Mouse (Mus musculus) hindbrain, embryonic 15.5 days (tissue): ENCODE measurements around the gene Nxpe4. TPM values are rescaled to one million over a fixed set of nuclear protein-coding genes. Genes with fewer than 3 reads are reported as not detected.

Experiments
- ATAC-seq: fragments of 200-750 bp; cut with Nextera tagmentation; 2 replicates; pipeline ENCODE4 v1.8.0; 2017; ENCODE audit warnings: low read depth, moderate number of reproducible peaks, moderate TSS enrichment; ENCODE audit not compliant: low FRiP score
- H3K27ac ChIP-seq: fragments of 300-500 bp; sonication (generic); replicated peaks from 2 replicates; pipeline ENCODE4 v1.5.1; 2015; ENCODE audit warnings: mild to moderate bottlenecking, inconsistent platforms
- H3K27me3 ChIP-seq: fragments of 300-500 bp; sonication (generic); 2 replicates; pipeline ENCODE4 v1.6.1; 2015; ENCODE audit warnings: control low read depth, inconsistent platforms
- H3K36me3 ChIP-seq: fragments of 300-500 bp; sonication (generic); 2 replicates; pipeline ENCODE4 v1.6.1; 2015; ENCODE audit warnings: control low read depth, inconsistent platforms
- H3K4me1 ChIP-seq: fragments of 300-500 bp; sonication (generic); replicated peaks from 2 replicates; pipeline ENCODE4 v1.6.1; 2015; ENCODE audit warnings: control low read depth, inconsistent platforms
- H3K4me2 ChIP-seq: fragments of 300-500 bp; sonication (generic); 2 replicates; pipeline ENCODE4 v1.6.1; 2015; ENCODE audit warnings: moderate library complexity, mild to moderate bottlenecking, inconsistent platforms
- H3K4me3 ChIP-seq: fragments of 300-500 bp; sonication (generic); 2 replicates; pipeline ENCODE4 v1.5.1; 2015; ENCODE audit warnings: mild to moderate bottlenecking, inconsistent platforms
- H3K9ac ChIP-seq: fragments of 300-500 bp; sonication (generic); 2 replicates; pipeline ENCODE4 v1.6.1; 2015; ENCODE audit warnings: inconsistent platforms
- H3K9me3 ChIP-seq: fragments of 300-500 bp; sonication (generic); 2 replicates; pipeline ENCODE4 v1.6.1; 2016; ENCODE audit warnings: control low read depth, inconsistent platforms
- WGBS: fragments of 180-500 bp; shearing (Covaris S2); methylation state at CpG from one replicate; pipeline ENCODE4 v1.1.7; 2015; 5-methylcytosine and 5-hydroxymethylcytosine counted together
- polyA plus RNA-seq: library from polyadenylated mRNA; unstranded; fragments of >200 nt; fragmentation: Nextera tagmentation; extraction: Ambion mirVana; gene quantifications from 2 replicates; pipeline ENCODE4 v1.2.1, GENCODE M21; 2015

Nxpe4 gene
- polyA plus RNA-seq, 1 experiment from 2014 or later = 8.7 TPM

DNA sequence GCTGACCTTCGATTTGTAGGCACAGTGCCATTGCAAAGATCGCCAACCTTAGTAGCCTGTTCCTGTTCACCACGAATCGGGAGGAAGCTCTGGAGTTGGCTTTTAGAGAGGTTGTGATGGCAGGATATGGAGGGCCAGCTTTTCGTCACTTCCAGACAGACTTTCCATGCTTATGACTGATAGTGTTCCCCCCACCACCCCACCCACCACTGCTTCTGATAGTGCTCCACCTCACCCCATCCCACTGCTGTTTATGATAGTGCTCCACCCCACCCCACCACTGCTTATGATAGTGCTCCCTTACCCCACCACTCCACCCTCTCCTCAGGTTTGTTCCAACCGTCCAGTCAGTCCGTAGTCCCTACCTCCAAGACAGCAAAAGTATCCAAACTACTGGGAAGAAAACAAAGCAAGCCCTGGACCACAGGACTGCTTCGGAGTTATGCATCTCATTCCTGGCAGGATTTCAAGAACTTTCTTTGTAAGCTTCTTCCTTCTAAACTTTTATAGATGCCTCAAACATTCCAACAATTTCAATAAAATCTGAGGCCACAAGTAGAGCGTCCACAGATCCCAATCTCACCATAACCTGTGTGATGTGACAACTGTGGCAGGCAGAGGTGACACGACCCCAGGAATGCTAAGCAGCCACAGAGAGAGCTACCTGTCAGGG is 179.0 kb downstream of the Nxpe4 start:
- H3K4me2 ChIP-seq = no peak overlapping the region
- H3K9me3 ChIP-seq = no peaks in the 10 kb centered on the region
- H3K27me3 ChIP-seq = no peaks in the 10 kb centered on the region
- H3K4me3 ChIP-seq = no peak overlapping the region
- no peak for ATAC-seq
- H3K4me1 ChIP-seq = no peaks in the 10 kb centered on the region
- no peaks in the 10 kb centered on the region for H3K36me3 ChIP-seq
- H3K9ac ChIP-seq = no peak overlapping the region
- H3K27ac ChIP-seq = no peak overlapping the region
- 88% methylated on average over 10 of the region's 10 CpGs for WGBS

DNA sequence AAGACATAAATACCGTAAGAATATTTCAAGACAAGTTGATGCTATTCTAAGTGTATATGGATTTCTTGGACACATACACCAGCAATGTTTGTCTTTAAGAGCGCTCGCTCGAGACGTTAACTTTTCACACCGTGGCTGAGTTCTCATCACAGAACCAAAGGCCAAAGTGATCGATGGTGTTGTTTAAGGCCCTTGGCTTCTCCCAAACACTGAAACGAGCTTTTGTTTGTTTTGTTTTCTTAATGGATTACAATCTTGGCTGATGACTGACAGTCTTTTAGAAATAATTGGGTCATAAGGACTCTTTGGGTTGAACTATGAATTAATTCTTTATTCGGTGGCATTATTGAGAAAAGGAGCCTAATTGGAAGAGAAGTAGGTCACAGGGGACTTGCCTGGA is 183.6 kb downstream of the Nxpe4 start:
- no peak overlapping the region for H3K4me3 ChIP-seq
- no peak overlapping the region for H3K9ac ChIP-seq
- H3K4me2 ChIP-seq = no peak overlapping the region
- H3K9me3 ChIP-seq = no peaks in the 10 kb centered on the region
- ATAC-seq = no peak
- H3K36me3 ChIP-seq = no peaks in the 10 kb centered on the region
- H3K27ac ChIP-seq = no peak overlapping the region
- no peaks in the 10 kb centered on the region for H3K27me3 ChIP-seq
- no peaks in the 10 kb centered on the region for H3K4me1 ChIP-seq
- WGBS = 85% methylated on average over 9 of the region's 9 CpGs

DNA sequence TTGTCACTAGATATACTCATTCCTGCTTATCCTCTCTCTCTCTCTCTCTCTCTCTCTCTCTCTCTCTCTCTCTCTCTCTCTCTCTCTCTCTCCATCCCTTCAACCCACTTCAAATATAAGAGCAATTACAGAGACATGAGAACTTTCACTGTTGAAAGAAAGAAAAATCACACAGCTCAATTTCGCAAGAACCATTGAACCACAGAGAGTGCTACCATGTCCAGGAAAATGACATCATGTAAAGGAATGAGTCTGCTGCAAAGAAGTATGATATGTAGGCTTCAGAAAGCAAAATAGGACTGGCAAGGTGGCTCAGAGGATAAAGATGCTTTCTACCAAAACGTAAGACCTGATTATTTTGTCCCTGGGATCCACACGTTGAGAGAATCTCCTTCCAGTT is 184.0 kb downstream of the Nxpe4 start:
- Histone ChIP-seq H3K4me3 (no peak overlapping the region), H3K27ac (no peak overlapping the region), H3K9ac (no peak overlapping the region), H3K27me3 (no peaks in the 10 kb centered on the region), H3K36me3 (no peaks in the 10 kb centered on the region), H3K4me2 (no peak overlapping the region), H3K4me1 (no peaks in the 10 kb centered on the region), H3K9me3 (no peaks in the 10 kb centered on the region)
- WGBS = 93% methylated on average over 3 of the region's 3 CpGs
- ATAC-seq = no peak

DNA sequence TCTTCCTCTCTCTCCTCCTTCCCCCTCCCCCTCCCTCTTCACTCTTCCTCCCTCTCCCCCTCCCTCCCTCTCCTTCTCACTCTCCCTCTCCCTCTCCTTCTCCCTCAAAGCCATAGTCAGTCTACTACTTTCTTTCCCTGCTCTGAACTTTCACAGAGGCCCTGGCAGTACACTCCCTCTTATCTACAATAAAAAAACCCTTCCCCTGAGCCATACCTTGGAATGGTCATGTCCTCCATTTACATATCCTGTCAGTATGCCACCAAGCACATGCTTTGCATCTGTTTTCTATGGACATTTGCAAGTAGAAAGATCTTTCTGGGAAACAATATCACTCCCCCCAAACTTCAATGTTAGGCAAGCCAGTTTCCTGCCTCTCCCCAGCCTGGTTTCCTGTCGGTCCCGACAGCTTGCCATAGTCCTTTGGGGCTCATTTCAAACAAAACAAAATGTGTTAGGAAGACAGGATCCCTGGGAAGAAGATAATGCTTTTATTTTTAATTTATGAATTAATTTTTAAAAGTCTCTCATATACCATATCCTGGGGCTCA is 191.4 kb downstream of the Nxpe4 start, which contains the start of gene Nxpe2:
Gene Nxpe2 (minus strand): TSS at position 307 of the 551 bp plus-strand sequence.
- Histone ChIP-seq H3K4me3 (no peak within 1 kb of the TSS), H3K4me2 (no peak within 1 kb of the TSS), H3K36me3 (no peaks in the 10 kb centered on the region), H3K27me3 (no peaks in the 10 kb centered on the region), H3K4me1 (no peaks in the 10 kb centered on the region), H3K9ac (no peak within 1 kb of the TSS), H3K9me3 (no peaks in the 10 kb centered on the region), H3K27ac (0 out of 2 replicates have a peak within 1 kb of the TSS, but pooled peaks have one; percentile 30)
- ATAC-seq = no peak
- WGBS = 38% methylated on average over 2 of the region's 2 CpGs

DNA sequence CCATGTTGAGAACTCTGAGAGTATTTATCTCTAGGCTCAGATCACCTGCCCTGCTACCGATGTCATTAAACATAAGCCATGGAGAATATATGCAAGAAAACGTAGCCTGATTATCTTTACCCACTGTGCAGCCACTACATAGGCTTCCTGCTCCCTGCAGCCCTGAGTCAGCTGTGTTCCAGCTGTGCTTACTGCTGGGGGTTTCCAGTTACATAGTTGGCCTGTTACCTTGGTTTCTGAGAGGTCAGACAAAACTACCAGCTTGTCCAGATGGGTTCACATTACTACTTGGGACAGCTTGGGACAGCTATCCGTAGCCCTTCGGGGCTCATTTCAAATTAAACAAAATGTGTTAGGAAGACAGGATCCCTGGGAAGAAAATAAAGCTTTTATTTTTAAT is 192.3 kb downstream of the Nxpe4 start:
- ATAC-seq = no peak
- Histone ChIP-seq H3K4me2 (no peak overlapping the region), H3K27ac (0 out of 2 replicates have a peak overlapping the region, but pooled peaks have one; percentile 25), H3K36me3 (no peaks in the 10 kb centered on the region), H3K27me3 (no peaks in the 10 kb centered on the region), H3K4me3 (no peak overlapping the region), H3K9ac (no peak overlapping the region), H3K9me3 (no peaks in the 10 kb centered on the region), H3K4me1 (no peaks in the 10 kb centered on the region)
- 72% methylated on average over 4 of the region's 4 CpGs for WGBS

DNA sequence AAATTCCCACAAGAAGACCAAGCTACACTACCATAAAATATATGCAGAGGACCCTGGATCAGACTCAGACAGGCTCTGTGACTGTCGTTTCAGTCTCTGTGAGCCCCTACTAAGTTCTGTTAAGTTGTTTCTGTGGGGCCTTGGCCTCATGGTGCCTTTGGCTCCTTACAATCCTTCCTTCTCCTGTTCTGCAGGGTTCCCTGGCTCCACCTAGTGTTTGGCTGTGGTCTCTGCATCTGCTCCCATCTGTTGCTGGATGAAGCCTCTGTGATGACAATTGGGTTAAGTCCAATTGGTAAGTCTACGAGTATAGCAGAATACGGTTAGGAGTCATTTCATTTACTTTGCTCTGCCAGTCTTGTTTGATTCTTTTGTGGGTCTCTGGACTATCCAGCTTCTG is 193.0 kb downstream of the Nxpe4 start:
- Histone ChIP-seq H3K27ac (no peak overlapping the region), H3K9ac (no peak overlapping the region), H3K4me3 (no peak overlapping the region), H3K9me3 (no peaks in the 10 kb centered on the region), H3K27me3 (no peaks in the 10 kb centered on the region), H3K4me1 (no peaks in the 10 kb centered on the region), H3K36me3 (no peaks in the 10 kb centered on the region), H3K4me2 (no peak overlapping the region)
- 61% methylated on average over 3 of the region's 3 CpGs for WGBS
- no peak for ATAC-seq

DNA sequence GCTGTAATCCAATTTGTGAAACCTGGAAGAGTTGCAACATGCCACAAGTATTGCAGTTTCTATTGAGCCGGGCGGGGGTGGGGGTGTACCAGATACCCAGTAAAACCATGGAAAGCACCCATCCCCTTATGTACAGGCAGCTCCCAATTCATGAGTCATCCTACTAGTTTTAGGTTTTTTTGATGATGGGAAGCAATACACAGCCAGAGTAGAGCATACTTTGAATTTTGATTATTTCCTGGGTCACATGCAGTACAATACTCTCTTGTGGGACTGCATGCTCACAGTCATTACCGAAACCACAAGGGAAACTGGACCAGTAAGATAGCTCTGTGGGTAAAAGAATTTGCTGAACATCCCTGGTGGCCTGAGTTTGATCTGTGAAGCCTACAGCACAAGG is 195.3 kb downstream of the Nxpe4 start:
- no peaks in the 10 kb centered on the region for H3K9me3 ChIP-seq
- no peaks in the 10 kb centered on the region for H3K27me3 ChIP-seq
- H3K4me3 ChIP-seq = no peak overlapping the region
- no peak overlapping the region for H3K4me2 ChIP-seq
- no peak overlapping the region for H3K9ac ChIP-seq
- no peak for ATAC-seq
- H3K36me3 ChIP-seq = no peaks in the 10 kb centered on the region
- no peak overlapping the region for H3K27ac ChIP-seq
- 95% methylated on average over 3 of the region's 3 CpGs for WGBS
- H3K4me1 ChIP-seq = no peaks in the 10 kb centered on the region

DNA sequence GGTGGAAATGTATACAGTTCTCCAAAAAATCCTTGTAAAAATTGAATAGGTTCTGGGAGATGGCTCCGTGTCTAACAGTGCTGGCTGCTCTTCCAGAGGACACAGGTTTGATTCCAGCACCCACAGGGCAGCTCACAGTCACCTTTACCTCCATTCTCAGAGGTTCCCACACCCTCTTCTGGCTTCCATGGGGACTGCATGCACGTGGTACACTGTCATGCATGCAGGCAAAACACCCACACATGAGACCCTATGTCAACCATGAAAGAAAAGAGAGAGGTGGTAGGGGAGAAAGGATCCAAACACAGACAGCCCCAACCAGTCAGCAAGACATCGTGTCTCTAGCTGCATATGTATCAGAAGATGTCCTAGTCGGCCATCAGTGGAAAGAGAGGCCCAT is 199.0 kb downstream of the Nxpe4 start:
- no peak for ATAC-seq
- Histone ChIP-seq H3K27me3 (no peaks in the 10 kb centered on the region), H3K4me1 (no peaks in the 10 kb centered on the region), H3K4me3 (no peak overlapping the region), H3K9me3 (no peaks in the 10 kb centered on the region), H3K36me3 (no peaks in the 10 kb centered on the region), H3K27ac (no peak overlapping the region), H3K4me2 (no peak overlapping the region), H3K9ac (no peak overlapping the region)
- WGBS = 81% methylated on average over 4 of the region's 4 CpGs

DNA sequence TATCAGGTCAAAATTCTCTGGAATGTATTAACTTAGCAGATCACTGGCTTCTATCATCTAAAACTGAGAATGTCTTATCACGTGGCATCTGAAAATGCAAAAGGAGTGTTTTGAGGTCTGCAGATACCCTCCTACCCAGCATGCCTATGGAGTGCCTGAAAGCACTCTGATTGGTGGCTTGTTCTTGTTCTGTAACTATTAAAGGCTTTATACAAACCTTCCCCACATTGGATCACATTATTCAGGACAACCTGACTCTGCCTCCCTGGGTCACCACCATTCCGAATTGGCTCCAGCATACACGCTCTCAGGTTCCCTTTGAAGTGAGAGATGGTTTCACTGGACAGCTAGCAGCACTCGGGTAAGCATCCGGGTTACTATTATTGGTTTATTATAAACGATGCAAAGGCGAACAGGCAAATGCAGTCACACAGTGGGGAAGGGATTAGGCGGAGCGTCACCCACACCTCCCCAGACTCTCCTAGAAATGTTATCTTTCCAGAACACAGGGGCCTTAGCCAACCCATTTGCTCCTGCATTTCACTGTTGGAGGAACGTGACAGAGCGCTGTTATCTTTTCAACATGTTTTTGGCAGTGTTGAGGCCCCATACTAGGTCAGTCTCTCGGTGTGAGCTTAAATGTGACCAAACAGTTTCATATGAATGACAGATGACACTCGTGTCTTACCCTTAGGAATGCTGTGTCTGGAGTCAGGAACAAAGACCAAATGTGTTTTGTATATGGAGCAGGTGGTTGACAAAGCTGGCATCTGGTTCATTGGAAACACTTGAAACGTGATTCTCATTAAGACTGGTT is 200.2 kb downstream of the Nxpe4 start:
- no peak overlapping the region for H3K27ac ChIP-seq
- no peak for ATAC-seq
- H3K4me3 ChIP-seq = no peak overlapping the region
- no peaks in the 10 kb centered on the region for H3K4me1 ChIP-seq
- 71% methylated on average over 14 of the region's 14 CpGs for WGBS
- no peak overlapping the region for H3K4me2 ChIP-seq
- H3K36me3 ChIP-seq = no peaks in the 10 kb centered on the region
- no peaks in the 10 kb centered on the region for H3K9me3 ChIP-seq
- no peaks in the 10 kb centered on the region for H3K27me3 ChIP-seq
- no peak overlapping the region for H3K9ac ChIP-seq

DNA sequence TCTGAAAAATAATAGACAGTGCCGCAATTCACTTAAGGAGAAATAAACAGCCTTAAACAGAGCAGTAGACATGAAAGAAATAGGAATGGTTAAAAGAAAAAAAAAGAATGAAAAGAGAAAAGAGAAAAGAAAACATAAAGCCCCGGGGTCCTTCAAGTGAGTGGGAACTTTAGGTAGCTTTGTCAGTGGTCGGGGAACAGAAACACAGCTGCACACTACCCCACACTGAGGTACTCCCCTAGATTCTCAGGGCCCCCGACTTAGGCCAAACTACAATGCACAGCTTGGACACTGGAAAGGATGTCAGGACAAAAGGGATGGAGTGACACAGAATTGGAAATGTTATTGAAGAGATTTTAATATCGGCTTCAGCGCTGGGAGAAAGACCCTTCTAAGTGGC is 200.9 kb downstream of the Nxpe4 start:
- H3K4me1 ChIP-seq = no peaks in the 10 kb centered on the region
- H3K4me3 ChIP-seq = no peak overlapping the region
- H3K36me3 ChIP-seq = no peaks in the 10 kb centered on the region
- no peak overlapping the region for H3K4me2 ChIP-seq
- no peaks in the 10 kb centered on the region for H3K9me3 ChIP-seq
- H3K27ac ChIP-seq = no peak overlapping the region
- no peak overlapping the region for H3K9ac ChIP-seq
- H3K27me3 ChIP-seq = no peaks in the 10 kb centered on the region
- ATAC-seq = no peak
- WGBS = 86% methylated on average over 6 of the region's 6 CpGs

DNA sequence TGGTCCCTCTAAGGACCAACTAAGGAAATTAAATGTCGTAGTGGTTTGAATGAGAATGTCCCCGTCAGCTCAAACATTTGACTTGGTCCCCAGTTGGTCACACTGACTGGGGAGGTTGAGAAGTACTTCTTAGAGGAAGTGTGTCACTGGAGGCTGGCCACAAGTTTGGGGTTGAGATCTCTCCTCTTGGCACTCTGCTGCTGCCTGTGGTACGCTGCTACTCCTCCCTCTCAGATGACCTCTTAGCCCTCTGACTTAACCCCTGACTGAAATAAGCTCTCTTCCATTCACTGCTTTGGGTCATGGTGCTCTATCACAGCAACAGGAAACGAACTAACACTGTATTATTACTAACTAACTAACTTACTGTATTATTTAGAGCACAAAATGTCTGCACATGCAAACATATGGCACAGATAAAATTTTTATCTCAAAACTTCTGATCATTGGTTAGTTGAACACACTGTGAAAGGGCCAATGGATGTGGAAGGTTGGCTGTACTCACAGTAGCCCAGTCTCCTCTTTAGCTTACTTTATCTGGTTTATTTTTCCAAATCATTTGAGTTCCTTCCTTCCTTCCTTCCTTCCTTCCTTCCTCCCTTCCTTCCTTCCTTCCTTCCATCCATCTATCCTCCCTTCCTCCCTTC is 211.5 kb downstream of the Nxpe4 start:
- no peak overlapping the region for H3K9ac ChIP-seq
- no peaks in the 10 kb centered on the region for H3K27me3 ChIP-seq
- no peaks in the 10 kb centered on the region for H3K36me3 ChIP-seq
- no peak for ATAC-seq
- 74% methylated on average over 4 of the region's 4 CpGs for WGBS
- H3K4me2 ChIP-seq = no peak overlapping the region
- no peaks in the 10 kb centered on the region for H3K9me3 ChIP-seq
- no peak overlapping the region for H3K4me3 ChIP-seq
- no peaks in the 10 kb centered on the region for H3K4me1 ChIP-seq
- H3K27ac ChIP-seq = no peak overlapping the region

DNA sequence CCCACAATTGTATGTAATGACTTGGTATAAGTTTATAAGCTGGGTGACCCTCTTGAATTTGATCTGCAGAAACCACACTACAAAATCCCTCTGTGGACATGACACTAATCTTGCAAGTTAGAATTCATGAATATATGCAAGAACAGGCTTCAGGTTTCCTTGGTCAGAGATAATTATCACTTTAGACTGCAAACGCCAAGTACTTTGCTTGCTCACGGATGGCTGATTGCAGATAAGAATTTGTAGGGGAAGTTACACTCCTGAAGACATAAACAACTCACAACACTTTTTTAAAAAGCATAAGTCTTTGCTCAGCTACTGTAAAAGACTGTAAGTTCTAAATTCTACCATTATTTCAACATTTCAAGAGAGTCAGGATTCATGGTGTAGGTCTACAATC is 212.5 kb downstream of the Nxpe4 start:
- no peak overlapping the region for H3K4me2 ChIP-seq
- ATAC-seq = no peak
- 84% methylated on average over 2 of the region's 2 CpGs for WGBS
- H3K9me3 ChIP-seq = no peaks in the 10 kb centered on the region
- no peak overlapping the region for H3K27ac ChIP-seq
- H3K9ac ChIP-seq = no peak overlapping the region
- H3K4me1 ChIP-seq = no peaks in the 10 kb centered on the region
- H3K4me3 ChIP-seq = no peak overlapping the region
- no peaks in the 10 kb centered on the region for H3K36me3 ChIP-seq
- H3K27me3 ChIP-seq = no peaks in the 10 kb centered on the region
